Mouse (Mus musculus) hematopoietic stem cell, adult 5-6 weeks (primary cell): ENCODE measurements around the gene Slc5a11. TPM values are rescaled to one million over a fixed set of nuclear protein-coding genes. Genes with fewer than 3 reads are reported as not detected.

ENCODE experiments used
- ATAC-seq, 2 experiments: fragments of 125-278 bp in 1 of 2; replicated peaks in 1 of 2; 2 replicates each; pipeline ENCODE4 v1.8.0; 2016 to 2017; ENCODE audit warnings: inconsistent platforms in 2 of 2, mild to moderate bottlenecking in 2 of 2, moderate number of reproducible peaks in 2 of 2, low read depth in 1 of 2, moderate TSS enrichment in 1 of 2; ENCODE audit not compliant: low FRiP score in 2 of 2, poor library complexity in 2 of 2, severe bottlenecking in 2 of 2, insufficient read depth in 1 of 2, low TSS enrichment in 1 of 2
- total RNA-seq: library from RNA; stranded (forward); fragments of 172-1452, 232-1000 nt; gene quantifications from 2 replicates; pipeline ENCODE4 v1.2.3, GENCODE M21; 2017

Gene Slc5a11
- total RNA-seq, 1 experiment from 2014 or later: 1.3 TPM

GRCm38 (mm10) chr7:123246504-123247084 lies 32.0 kb downstream of the Slc5a11 start:
- ATAC-seq: no peak

- ATAC-seq: no peak
Measured at GRCm38 (mm10) chr7:123248166-123248565, 33.6 kb downstream of the Slc5a11 start.

GRCm38 (mm10) chr7:123251343-123251742 lies 36.8 kb downstream of the Slc5a11 start:
- no peak for ATAC-seq

- no peak for ATAC-seq
Measured at GRCm38 (mm10) chr7:123253396-123253795, 38.8 kb downstream of the Slc5a11 start.

- no peak for ATAC-seq
Measured at GRCm38 (mm10) chr7:123254196-123254970, 39.8 kb downstream of the Slc5a11 start.

- ATAC-seq: no peak
Measured at GRCm38 (mm10) chr7:123258103-123258502, 43.5 kb downstream of the Slc5a11 start.

- no peak for ATAC-seq
Measured at GRCm38 (mm10) chr7:123273056-123273455, 58.5 kb downstream of the Slc5a11 start.

GRCm38 (mm10) chr7:123276568-123276967 lies 62.0 kb downstream of the Slc5a11 start:
- no peak for ATAC-seq

GRCm38 (mm10) chr7:123279797-123280196 lies 65.2 kb downstream of the Slc5a11 start:
- ATAC-seq: no peak

- ATAC-seq: no peak
Measured at GRCm38 (mm10) chr7:123283826-123284225, 69.2 kb downstream of the Slc5a11 start.

- no peak for ATAC-seq
Measured at GRCm38 (mm10) chr7:123285896-123286295, 71.3 kb downstream of the Slc5a11 start.

- ATAC-seq: no peak
Measured at GRCm38 (mm10) chr7:123287903-123288302, 73.3 kb downstream of the Slc5a11 start.

- no peak for ATAC-seq
Measured at GRCm38 (mm10) chr7:123289176-123289575, 74.6 kb downstream of the Slc5a11 start.

- no peak for ATAC-seq
Measured at GRCm38 (mm10) chr7:123291942-123292341, 77.4 kb downstream of the Slc5a11 start.

GRCm38 (mm10) chr7:123293898-123294297 lies 79.3 kb downstream of the Slc5a11 start:
- no peak for ATAC-seq

GRCm38 (mm10) chr7:123295423-123295822 lies 80.8 kb downstream of the Slc5a11 start:
- ATAC-seq: no peak

- ATAC-seq: no peak
Measured at GRCm38 (mm10) chr7:123296097-123296496, 81.5 kb downstream of the Slc5a11 start.

GRCm38 (mm10) chr7:123298225-123298624 lies 83.6 kb downstream of the Slc5a11 start:
- no peak for ATAC-seq

- ATAC-seq: peak in 1 of 2 experiments; percentile 45; a peak in 2 of 4 replicates
Measured at GRCm38 (mm10) chr7:123300258-123300657, 85.7 kb downstream of the Slc5a11 start.
